Mouse (Mus musculus) hindbrain, embryonic 15.5 days (tissue): ENCODE results near the gene Il20. TPM values are rescaled to one million over a fixed set of nuclear protein-coding genes. Genes with fewer than 3 reads are reported as not detected.

Experiments
- ATAC-seq: fragments of 200-750 bp; cut with Nextera tagmentation; 2 replicates; pipeline ENCODE4 v1.8.0; 2017; ENCODE audit warnings: low read depth, moderate number of reproducible peaks, moderate TSS enrichment; ENCODE audit not compliant: low FRiP score
- H3K27ac ChIP-seq: fragments of 300-500 bp; sonication (generic); replicated peaks from 2 replicates; pipeline ENCODE4 v1.5.1; 2015; ENCODE audit warnings: mild to moderate bottlenecking, inconsistent platforms
- H3K27me3 ChIP-seq: fragments of 300-500 bp; sonication (generic); 2 replicates; pipeline ENCODE4 v1.6.1; 2015; ENCODE audit warnings: control low read depth, inconsistent platforms
- H3K36me3 ChIP-seq: fragments of 300-500 bp; sonication (generic); 2 replicates; pipeline ENCODE4 v1.6.1; 2015; ENCODE audit warnings: control low read depth, inconsistent platforms
- H3K4me1 ChIP-seq: fragments of 300-500 bp; sonication (generic); replicated peaks from 2 replicates; pipeline ENCODE4 v1.6.1; 2015; ENCODE audit warnings: control low read depth, inconsistent platforms
- H3K4me2 ChIP-seq: fragments of 300-500 bp; sonication (generic); 2 replicates; pipeline ENCODE4 v1.6.1; 2015; ENCODE audit warnings: moderate library complexity, mild to moderate bottlenecking, inconsistent platforms
- H3K4me3 ChIP-seq: fragments of 300-500 bp; sonication (generic); 2 replicates; pipeline ENCODE4 v1.5.1; 2015; ENCODE audit warnings: mild to moderate bottlenecking, inconsistent platforms
- H3K9ac ChIP-seq: fragments of 300-500 bp; sonication (generic); 2 replicates; pipeline ENCODE4 v1.6.1; 2015; ENCODE audit warnings: inconsistent platforms
- H3K9me3 ChIP-seq: fragments of 300-500 bp; sonication (generic); 2 replicates; pipeline ENCODE4 v1.6.1; 2016; ENCODE audit warnings: control low read depth, inconsistent platforms
- WGBS: fragments of 180-500 bp; shearing (Covaris S2); methylation state at CpG from one replicate; pipeline ENCODE4 v1.1.7; 2015; 5-methylcytosine and 5-hydroxymethylcytosine counted together
- polyA plus RNA-seq: library from polyadenylated mRNA; unstranded; fragments of >200 nt; fragmentation: Nextera tagmentation; extraction: Ambion mirVana; gene quantifications from 2 replicates; pipeline ENCODE4 v1.2.1, GENCODE M21; 2015

Gene Il20
- polyA plus RNA-seq, 1 experiment from 2014 or later = not detected

- ATAC-seq = no peak
- no peak overlapping the region for H3K9ac ChIP-seq
- H3K27ac ChIP-seq = no peak overlapping the region
- H3K4me3 ChIP-seq = no peak overlapping the region
- no peaks in the 10 kb centered on the region for H3K4me1 ChIP-seq
- 90% methylated on average over 4 of the region's 4 CpGs for WGBS
- H3K36me3 ChIP-seq = no peaks in the 10 kb centered on the region
- H3K4me2 ChIP-seq = no peak overlapping the region
- no peaks in the 10 kb centered on the region for H3K27me3 ChIP-seq
- H3K9me3 ChIP-seq = no peaks in the 10 kb centered on the region
These were observed 53.8 kb downstream of the Il20 start for GRCm38 (mm10) chr1:130857456-130857855.

Other genes starting within 250 kb of the Il20 start
- not detected in 2 replicates for gene C4bp, start 249.8 kb downstream of the Il20 start, polyA plus RNA-seq
- 0.22 TPM in 1 of 2 replicates, not detected in the other for gene Gm29427, start 195.7 kb downstream of the Il20 start, polyA plus RNA-seq
- gene Yod1, start 194.1 kb downstream of the Il20 start, polyA plus RNA-seq = 16.4 and 16.8 TPM in 2 replicates
- gene Pfkfb2, start 182.2 kb downstream of the Il20 start, polyA plus RNA-seq = 17.3 and 20.2 TPM in 2 replicates
- gene AA986860, start 179.5 kb downstream of the Il20 start, polyA plus RNA-seq = 0.39 and 0.56 TPM in 2 replicates
- not detected in 2 replicates for gene Fcamr, start 110.5 kb downstream of the Il20 start, polyA plus RNA-seq
- not detected in 2 replicates for gene Pigr, start 84.8 kb downstream of the Il20 start, polyA plus RNA-seq
- gene Fcmr, start 45.8 kb downstream of the Il20 start, polyA plus RNA-seq = 0.92 and 1.3 TPM in 2 replicates
- not detected in 2 replicates for gene Il24, start 24.0 kb downstream of the Il20 start, polyA plus RNA-seq
- not detected in 2 replicates for gene Il19, start 28.7 kb upstream of the Il20 start, polyA plus RNA-seq
- gene Il10, start 108.4 kb upstream of the Il20 start, polyA plus RNA-seq = not detected in 2 replicates
- 20.0 and 22.1 TPM in 2 replicates for gene Mapkapk2, start 186.4 kb upstream of the Il20 start, polyA plus RNA-seq
- 13.8 and 15.9 TPM in 2 replicates for gene Dyrk3, start 226.9 kb upstream of the Il20 start, polyA plus RNA-seq
- 49.1 and 51.9 TPM in 2 replicates for gene Eif2d, start 241.7 kb upstream of the Il20 start, polyA plus RNA-seq